Mouse (Mus musculus): ENCODE data around the gene Hddc3. TPM values are rescaled to one million over a fixed set of nuclear protein-coding genes. Genes with fewer than 3 reads are reported as not detected.
"Not testable (repeated sequence)": the region's sequence is repeated elsewhere in the genome, so short reads cannot be mapped to it uniquely, and the experiment has no call there.

Hddc3 gene
- polyA plus RNA-seq, 1 experiment from 2014 or later, result 14.4 TPM

DNA sequence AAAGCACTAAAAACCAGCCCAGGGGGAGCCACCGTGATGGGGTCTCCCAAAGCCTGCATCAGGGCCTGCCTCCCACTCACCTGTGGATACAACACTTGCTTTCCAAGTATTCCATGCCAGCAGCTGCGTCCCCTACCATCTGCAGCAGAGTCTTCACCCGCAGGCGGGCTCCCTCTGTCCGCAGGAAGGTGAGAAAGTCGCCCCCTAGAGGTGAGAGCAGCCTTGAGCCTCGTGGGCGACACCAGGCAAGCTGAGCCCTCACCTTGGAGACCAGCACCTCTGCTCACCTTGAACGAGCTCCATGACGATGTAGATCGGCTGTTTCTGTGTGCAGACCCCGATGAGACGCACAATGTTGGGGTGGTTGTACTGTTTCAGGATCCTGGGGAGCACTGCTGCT, 36.6 kb downstream of the Hddc3 start:
- Histone ChIP-seq H3K4me3 (no peak overlapping the region), H3K9ac (no peak overlapping the region), H3K27ac (ENCODE audit: poor library complexity, severe bottlenecking) (no peak overlapping the region), H3K36me3 (peaks cover 43% of the 10 kb centered on the region), H3K9me3 (replicated peaks) (no peaks in the 10 kb centered on the region), H3K4me2 (no peak overlapping the region), H3K4me1 (replicated peaks) (peaks cover 17% of the 10 kb centered on the region), H3K27me3 (replicated peaks) (peaks cover 20% of the 10 kb centered on the region)
- no peak for ATAC-seq (ENCODE audit: insufficient number of reproducible peaks, low FRiP score)
- 63% methylated on average over 13 of the region's 13 CpGs for WGBS

DNA sequence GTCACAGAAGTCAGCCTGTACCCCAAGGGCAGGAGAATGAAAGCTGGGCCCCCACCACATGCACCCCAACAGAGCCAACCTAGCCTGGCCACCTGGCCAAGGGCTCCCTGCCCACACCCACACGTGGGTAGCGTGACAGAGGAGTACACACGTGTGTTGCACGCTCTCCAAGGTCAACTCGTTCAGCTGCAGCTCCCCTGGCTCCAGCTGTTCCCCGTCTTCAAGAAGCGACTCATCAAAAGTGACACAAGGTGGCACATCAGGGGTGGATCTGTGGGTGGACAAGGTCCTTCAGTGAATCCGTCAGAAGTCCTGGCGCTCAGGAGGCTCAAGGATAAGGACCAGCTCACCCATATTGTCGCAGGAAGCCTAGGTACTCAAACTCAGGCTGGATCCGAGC, 40.0 kb downstream of the Hddc3 start:
- Histone ChIP-seq H3K4me3 (no peak overlapping the region), H3K27ac (ENCODE audit: poor library complexity, severe bottlenecking) (no peak overlapping the region), H3K36me3 (peaks cover 50% of the 10 kb centered on the region), H3K4me2 (no peak overlapping the region), H3K27me3 (replicated peaks) (peaks cover 20% of the 10 kb centered on the region), H3K9me3 (replicated peaks) (no peaks in the 10 kb centered on the region), H3K9ac (0 out of 2 replicates have a peak overlapping the region, but pooled peaks have one; percentile 6), H3K4me1 (replicated peaks) (peaks cover 23% of the 10 kb centered on the region)
- ATAC-seq (ENCODE audit: insufficient number of reproducible peaks, low FRiP score), result no peak
- 67% methylated on average over 11 of the region's 11 CpGs for WGBS

DNA sequence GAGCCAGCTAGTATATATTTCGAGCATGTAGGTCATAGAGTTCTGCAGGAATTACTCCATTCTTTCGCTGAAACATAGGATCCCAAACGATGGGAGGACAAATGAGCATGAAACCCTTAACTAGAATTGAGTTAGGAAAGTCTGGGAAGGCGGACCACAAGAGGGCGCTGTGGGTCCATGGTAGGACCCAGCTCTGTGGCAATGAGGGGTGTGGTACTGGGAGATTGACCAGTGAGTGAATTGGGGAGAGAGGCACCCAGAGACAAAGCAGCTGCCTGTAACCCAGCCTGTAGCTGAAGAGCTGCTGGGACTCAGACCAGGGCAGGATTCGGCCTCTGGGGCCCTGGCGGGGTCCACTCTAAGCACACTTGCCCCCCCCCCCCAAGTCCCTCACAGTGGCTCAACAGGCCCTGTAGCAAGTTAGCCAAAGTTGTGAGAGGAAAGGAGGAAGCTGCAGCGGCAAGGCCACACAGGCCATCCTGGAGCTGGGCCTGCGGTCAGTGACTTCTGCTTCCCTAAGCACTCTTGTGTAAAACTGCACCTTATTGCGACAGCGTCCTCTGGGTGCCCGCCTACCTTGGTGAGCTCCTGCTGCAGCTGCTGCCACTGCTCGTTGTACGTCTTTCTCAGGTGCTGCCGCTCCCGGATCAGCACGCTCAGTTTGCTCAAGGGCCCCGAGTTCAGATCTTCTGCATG, 43.5 kb downstream of the Hddc3 start:
- no peaks in the 10 kb centered on the region for H3K9me3 ChIP-seq (replicated peaks)
- H3K36me3 ChIP-seq, result peaks cover 41% of the 10 kb centered on the region
- peaks cover 14% of the 10 kb centered on the region for H3K27me3 ChIP-seq (replicated peaks)
- H3K4me3 ChIP-seq, result peak overlapping the region; percentile 44
- peak overlapping the region; percentile 72 for H3K4me2 ChIP-seq
- H3K4me1 ChIP-seq (replicated peaks), result peaks cover 40% of the 10 kb centered on the region
- H3K27ac ChIP-seq (ENCODE audit: poor library complexity, severe bottlenecking), result peak overlapping the region; percentile 12; the same call in 1 of the 2 replicates
- H3K9ac ChIP-seq, result peak overlapping the region; percentile 70
- 35% methylated on average over 18 of the region's 18 CpGs for WGBS
- peak; percentile 36; the same call in 1 of the 2 replicates for ATAC-seq (ENCODE audit: insufficient number of reproducible peaks, low FRiP score)

DNA sequence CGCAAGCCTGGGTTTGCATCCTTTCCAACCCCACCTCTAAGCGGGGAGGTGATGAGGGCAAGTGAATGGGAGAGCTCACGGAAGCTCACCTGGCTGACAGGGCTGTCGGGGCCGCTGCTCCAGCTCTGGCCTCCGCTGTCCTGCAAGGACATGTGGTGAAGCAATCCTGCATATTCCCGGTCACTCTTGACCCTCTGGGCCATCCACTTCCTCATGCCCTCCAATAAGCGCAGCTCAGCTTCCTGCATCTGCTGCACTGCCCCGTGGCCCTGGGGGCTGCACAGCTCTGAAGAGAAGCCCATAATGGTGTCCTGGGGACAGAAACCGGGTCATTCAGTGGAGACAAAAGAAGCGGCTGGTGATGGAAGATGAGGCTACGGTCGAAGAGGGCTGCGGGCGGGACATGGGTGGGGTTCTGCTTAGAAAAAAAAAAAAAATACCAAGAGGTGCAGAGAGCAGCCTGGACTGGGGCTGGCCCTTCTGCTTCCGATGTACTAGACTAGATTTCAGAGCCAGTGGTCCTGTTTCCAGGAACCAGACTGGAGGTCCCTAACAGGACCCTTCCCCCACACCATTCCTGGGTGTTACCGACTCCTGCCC, 44.2 kb downstream of the Hddc3 start:
- Histone ChIP-seq H3K4me3 (peak overlapping the region; percentile 44), H3K9ac (peak overlapping the region; percentile 70), H3K9me3 (replicated peaks) (no peaks in the 10 kb centered on the region), H3K27me3 (replicated peaks) (peaks cover 8% of the 10 kb centered on the region), H3K36me3 (peaks cover 45% of the 10 kb centered on the region), H3K4me1 (replicated peaks) (peaks cover 40% of the 10 kb centered on the region), H3K4me2 (peak overlapping the region; percentile 72), H3K27ac (ENCODE audit: poor library complexity, severe bottlenecking) (peak overlapping the region; percentile 68)
- ATAC-seq (ENCODE audit: insufficient number of reproducible peaks, low FRiP score), result 0 out of 2 replicates have a peak, but pooled peaks have one; percentile 12
- 33% methylated on average over 17 of the region's 17 CpGs for WGBS

DNA sequence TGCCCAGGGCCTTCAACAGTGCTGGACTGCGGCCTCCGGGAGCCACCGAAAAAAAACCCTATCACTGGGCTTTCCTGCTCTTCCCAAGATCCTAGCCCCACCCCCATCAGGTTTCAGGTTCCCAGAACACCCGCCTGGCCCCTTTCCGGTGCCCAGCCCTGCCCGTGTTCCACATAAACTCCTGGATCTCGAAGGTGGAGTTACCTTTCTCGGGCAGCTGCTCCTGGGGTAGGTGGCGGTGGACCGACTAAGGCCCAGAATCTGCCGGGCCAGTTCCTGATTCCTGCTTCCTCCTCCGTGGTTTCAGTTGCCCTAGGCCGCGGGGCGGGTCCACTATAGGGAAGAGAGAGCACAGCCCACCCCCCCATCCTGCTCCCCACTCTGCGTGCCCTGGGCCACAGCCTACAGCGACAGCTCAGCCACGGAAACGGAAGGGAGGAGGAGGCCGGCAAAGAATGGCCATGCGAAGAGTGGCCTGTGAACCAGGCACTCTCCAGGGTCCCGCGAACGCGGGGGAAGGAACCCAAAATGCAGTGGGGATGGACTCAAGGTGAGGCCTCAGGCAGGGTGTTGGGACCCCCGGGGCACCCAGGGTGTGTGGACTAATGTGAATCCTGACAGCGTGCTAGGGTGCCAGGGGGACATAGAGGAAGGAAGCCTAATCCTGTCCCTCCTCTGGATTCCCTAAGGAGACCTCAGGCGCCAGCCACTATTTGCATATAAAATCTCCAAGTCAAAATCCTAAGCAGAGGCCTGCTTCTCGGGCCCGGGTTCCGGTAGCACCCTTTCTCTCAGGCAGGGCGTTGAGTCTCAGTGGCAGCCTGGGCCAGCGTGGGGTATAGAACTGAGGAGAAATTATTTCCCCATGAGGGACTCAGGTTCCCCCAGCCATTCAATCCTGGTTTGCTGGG, 45.0 kb downstream of the Hddc3 start, which contains the start of gene Fes:
Gene Fes (minus strand): TSS at position 314 of the 911 bp plus-strand sequence.
- peak within 1 kb of the TSS; percentile 44 for H3K4me3 ChIP-seq
- H3K9ac ChIP-seq, result peak within 1 kb of the TSS; percentile 70
- H3K36me3 ChIP-seq, result peaks cover 45% of the 10 kb centered on the region
- peak within 1 kb of the TSS; percentile 72 for H3K4me2 ChIP-seq
- H3K27ac ChIP-seq (ENCODE audit: poor library complexity, severe bottlenecking), result peak within 1 kb of the TSS; percentile 68
- peaks cover 34% of the 10 kb centered on the region for H3K4me1 ChIP-seq (replicated peaks)
- ATAC-seq (ENCODE audit: insufficient number of reproducible peaks, low FRiP score), result peak; percentile 58
- 10% methylated on average over 33 of the region's 33 CpGs for WGBS
- peaks cover under 1% of the 10 kb centered on the region; the same call in 1 of the 2 replicates for H3K27me3 ChIP-seq (replicated peaks)
- H3K9me3 ChIP-seq (replicated peaks), result no peaks in the 10 kb centered on the region

DNA sequence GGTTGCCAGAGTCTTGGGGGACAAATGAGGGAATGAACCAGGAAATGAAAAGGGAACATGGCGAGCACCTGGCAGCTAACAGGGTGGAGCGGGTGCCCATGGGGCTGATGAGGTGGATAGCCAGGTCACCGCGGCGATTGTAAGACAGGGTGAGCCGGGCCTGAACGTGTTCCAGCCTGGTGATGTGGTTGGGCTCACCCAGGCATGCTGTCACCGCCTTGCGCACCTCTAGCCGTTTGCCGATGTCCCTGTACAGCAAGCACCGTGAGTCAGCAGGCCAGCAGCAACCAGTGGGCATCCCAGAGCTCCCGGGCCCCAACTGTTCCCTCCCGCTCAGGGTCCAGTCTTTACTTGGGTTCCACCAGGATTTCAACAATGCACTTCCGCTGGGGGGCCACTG, 49.2 kb downstream of the Hddc3 start:
- no peak overlapping the region for H3K27ac ChIP-seq (ENCODE audit: poor library complexity, severe bottlenecking)
- WGBS, result 86% methylated on average over 15 of the region's 15 CpGs
- H3K9ac ChIP-seq, result no peak overlapping the region
- H3K9me3 ChIP-seq (replicated peaks), result no peaks in the 10 kb centered on the region
- peaks cover 69% of the 10 kb centered on the region for H3K36me3 ChIP-seq
- H3K27me3 ChIP-seq (replicated peaks), result no peaks in the 10 kb centered on the region
- no peak overlapping the region for H3K4me2 ChIP-seq
- peaks cover 25% of the 10 kb centered on the region for H3K4me1 ChIP-seq (replicated peaks)
- H3K4me3 ChIP-seq, result no peak overlapping the region
- ATAC-seq (ENCODE audit: insufficient number of reproducible peaks, low FRiP score), result no peak

DNA sequence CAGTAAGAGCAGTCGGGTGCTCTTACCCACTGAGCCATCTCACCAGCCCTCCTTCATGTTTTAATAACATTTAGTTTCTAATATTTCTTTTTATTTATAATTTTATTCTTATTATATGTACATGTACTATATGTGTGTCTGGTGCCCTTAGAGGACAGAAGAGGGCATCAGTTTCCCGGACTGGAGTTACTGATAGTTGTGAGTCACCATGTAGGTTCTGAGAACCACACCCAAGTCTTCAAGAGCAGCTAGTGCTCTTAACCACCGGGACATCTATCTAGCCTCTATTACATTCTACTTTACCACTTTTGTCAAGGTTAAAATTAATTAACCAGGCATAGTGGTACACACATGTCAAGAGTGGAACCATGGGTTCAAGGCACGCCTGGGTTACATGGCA, 51.7 kb downstream of the Hddc3 start:
- Histone ChIP-seq H3K9ac (no peak overlapping the region), H3K4me1 (replicated peaks) (peaks cover 14% of the 10 kb centered on the region), H3K4me2 (no peak overlapping the region), H3K9me3 (replicated peaks) (no peaks in the 10 kb centered on the region), H3K4me3 (no peak overlapping the region), H3K27me3 (replicated peaks) (no peaks in the 10 kb centered on the region), H3K27ac (ENCODE audit: poor library complexity, severe bottlenecking) (no peak overlapping the region), H3K36me3 (peaks cover 85% of the 10 kb centered on the region)
- no peak for ATAC-seq (ENCODE audit: insufficient number of reproducible peaks, low FRiP score)
- 85% methylated on average over 4 of the region's 4 CpGs for WGBS

DNA sequence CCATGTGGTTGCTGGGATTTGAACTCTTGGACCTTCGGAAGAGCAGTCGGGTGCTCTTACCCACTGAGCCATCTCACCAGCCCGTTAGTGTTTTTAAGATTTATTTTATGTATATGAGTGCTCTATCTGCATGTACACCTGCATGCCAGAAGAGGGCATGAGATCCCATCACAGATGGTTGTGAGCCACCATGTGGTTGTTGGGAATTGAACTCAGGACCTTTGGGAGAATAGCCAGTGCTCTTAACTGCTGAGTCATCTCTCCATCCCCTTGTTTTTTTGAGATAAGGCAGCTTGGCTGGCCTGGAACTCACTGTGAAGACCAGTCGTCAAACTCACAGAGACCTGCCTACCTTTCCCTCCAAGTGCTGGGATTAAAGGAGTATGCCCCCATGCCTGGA, 53.5 kb downstream of the Hddc3 start:
- H3K36me3 ChIP-seq, result peaks cover 68% of the 10 kb centered on the region
- H3K27me3 ChIP-seq (replicated peaks); H3K9ac ChIP-seq; H3K27ac ChIP-seq (ENCODE audit: poor library complexity, severe bottlenecking); H3K4me2 ChIP-seq; ATAC-seq (ENCODE audit: insufficient number of reproducible peaks, low FRiP score); H3K9me3 ChIP-seq (replicated peaks); H3K4me3 ChIP-seq: not testable (repeated sequence)
- H3K4me1 ChIP-seq (replicated peaks), result peaks cover 29% of the 10 kb centered on the region
- WGBS, result 83% methylated on average over 4 of the region's 4 CpGs

DNA sequence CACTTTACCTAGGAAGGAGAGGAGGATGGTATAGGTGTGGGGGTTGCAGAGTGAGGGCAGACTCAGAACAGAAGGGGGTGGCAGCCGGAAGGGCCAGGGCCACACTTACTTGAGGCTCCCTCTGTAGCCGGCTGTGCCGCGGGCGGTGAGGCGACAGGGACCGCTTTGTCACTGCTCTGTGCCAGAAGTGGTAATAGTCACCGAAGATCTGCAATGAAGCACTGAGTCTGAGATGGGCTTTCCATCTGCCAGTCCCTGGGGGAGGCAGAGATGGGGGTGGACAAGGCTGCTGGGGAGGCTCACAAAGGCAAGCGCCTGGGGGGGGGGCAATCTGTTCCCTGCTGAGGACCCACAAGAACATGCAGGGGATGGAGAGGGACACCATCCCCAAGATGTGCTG, 55.1 kb downstream of the Hddc3 start:
- 86% methylated on average over 9 of the region's 9 CpGs for WGBS
- Histone ChIP-seq H3K9ac (no peak overlapping the region), H3K4me3 (no peak overlapping the region), H3K4me2 (no peak overlapping the region), H3K9me3 (replicated peaks) (no peaks in the 10 kb centered on the region), H3K27ac (ENCODE audit: poor library complexity, severe bottlenecking) (no peak overlapping the region), H3K36me3 (peaks cover 52% of the 10 kb centered on the region), H3K4me1 (replicated peaks) (peaks cover 32% of the 10 kb centered on the region), H3K27me3 (replicated peaks) (no peaks in the 10 kb centered on the region)
- no peak for ATAC-seq (ENCODE audit: insufficient number of reproducible peaks, low FRiP score)

DNA sequence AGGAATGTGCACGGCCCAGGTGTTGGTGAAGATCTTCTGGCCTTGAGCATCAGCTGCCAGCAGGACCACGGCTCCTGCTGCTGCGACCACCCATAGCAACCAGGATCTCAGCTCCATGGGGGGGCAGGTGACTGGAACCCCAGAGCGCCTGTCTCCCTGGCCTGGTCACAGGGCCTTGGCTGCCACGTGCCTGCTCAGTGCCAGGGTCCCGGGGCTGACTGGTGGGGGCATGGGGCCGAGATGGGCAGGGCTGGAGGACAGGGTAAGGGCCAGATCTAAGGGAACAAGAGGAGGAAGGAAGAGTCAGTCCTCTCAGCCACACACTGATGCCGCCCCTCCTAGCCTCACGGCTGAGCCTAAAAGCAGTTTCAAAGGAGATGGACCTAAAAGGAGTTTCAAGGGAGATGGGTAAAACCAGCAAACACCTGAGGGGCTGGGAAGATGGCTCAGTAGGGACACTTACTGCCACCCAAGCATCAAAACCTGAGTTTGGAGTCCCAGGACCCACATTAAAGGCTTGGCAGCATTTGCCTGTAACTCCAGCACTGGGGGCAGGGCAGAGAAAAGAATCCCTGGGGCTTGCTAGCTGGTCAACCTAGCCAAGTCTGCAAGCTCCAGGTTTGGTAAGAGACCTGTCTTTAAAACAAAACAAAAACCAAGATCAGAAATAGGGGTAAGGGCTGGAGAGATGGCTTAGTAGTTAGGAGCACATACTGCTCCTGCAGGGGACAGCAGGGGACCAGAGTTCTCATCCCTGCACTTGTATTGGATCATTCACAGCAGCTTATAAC, 55.9 kb downstream of the Hddc3 start:
- H3K36me3 ChIP-seq, result peaks cover 44% of the 10 kb centered on the region
- H3K27ac ChIP-seq (ENCODE audit: poor library complexity, severe bottlenecking), result no peak overlapping the region
- peaks cover 37% of the 10 kb centered on the region for H3K4me1 ChIP-seq (replicated peaks)
- no peaks in the 10 kb centered on the region for H3K9me3 ChIP-seq (replicated peaks)
- no peak overlapping the region for H3K4me2 ChIP-seq
- no peaks in the 10 kb centered on the region for H3K27me3 ChIP-seq (replicated peaks)
- no peak for ATAC-seq (ENCODE audit: insufficient number of reproducible peaks, low FRiP score)
- H3K4me3 ChIP-seq, result no peak overlapping the region
- H3K9ac ChIP-seq, result no peak overlapping the region
- 72% methylated on average over 9 of the region's 9 CpGs for WGBS

All from heart, embryonic 12.5 days (tissue).